25 mouse cellular contexts compared by ENCODE assay signal in genomic region chr3:144078198-144078935, GRCm38 (mm10).
DNase-seq lines count a peak whose midpoint lies in the region; ATAC-seq and TF ChIP-seq lines count a peak whose summit lies in the region.
"Had no signal": no experiment of that assay in that cellular context is flagged by ENCODE, and none has a peak within 500 bp of the region (broad histone marks: within the 10 kb centered on the region; RNA-seq: fewer than 3 reads in every experiment).

No protein-coding gene starts in this region.

- WGBS in heart, embryonic 10.5 days = 69% methylated on average over 13 of the region's 13 CpGs
- 73% methylated on average over 13 of the region's 13 CpGs for WGBS in hindbrain, embryonic 11.5 days

- TF ChIP-seq RAD21 in MEL (IDR thresholded peaks at IDR 0.05; ENCODE audit: low read depth, low read length) = no peak

- no peaks in the 10 kb centered on the region for H3K27me3 ChIP-seq in heart, embryonic 10.5 days (ENCODE audit: insufficient read depth, poor library complexity, severe bottlenecking)
- H3K27me3 ChIP-seq in MEL (ENCODE audit: control insufficient read depth in 1 of 2, insufficient read depth in 2 of 2, low read length in 2 of 2) = no peaks in the 10 kb centered on the region
- no peaks in the 10 kb centered on the region for H3K27me3 ChIP-seq in hindbrain, embryonic 11.5 days (ENCODE audit: control insufficient read depth, insufficient read depth, low read length)
- H3K27me3 ChIP-seq: embryonic facial prominence, embryonic 13.5 days; embryonic facial prominence, embryonic 15.5 days; forebrain, embryonic 13.5 days; forebrain, embryonic 15.5 days had no signal

- no peaks in the 10 kb centered on the region for H3K79me2 ChIP-seq in MEL (ENCODE audit: control insufficient read depth, insufficient read depth, low read length, poor library complexity)

- TF ChIP-seq EP300 in MEL (IDR thresholded peaks at IDR 0.05; ENCODE audit: low read depth in 1 of 2, low read length in 2 of 2) = no peak

- H3K27ac ChIP-seq in heart, embryonic 10.5 days = no peak overlapping the region
- H3K27ac ChIP-seq in MEL (ENCODE audit: control insufficient read depth, low read depth, low read length) = no peak overlapping the region
- H3K27ac ChIP-seq in hindbrain, embryonic 11.5 days (ENCODE audit: low read depth, low read length) = no peak overlapping the region
- H3K27ac ChIP-seq: embryonic facial prominence, embryonic 13.5 days; embryonic facial prominence, embryonic 15.5 days; forebrain, embryonic 13.5 days; forebrain, embryonic 15.5 days had no signal

- DNase-seq in heart, embryonic 10.5 days (ENCODE audit: low spot score) = peak; percentile 53
- no peak for DNase-seq in heart, adult 11 months
- DNase-seq in MEL (ENCODE audit: low read depth, low spot score) (no peak), adipocyte (ENCODE audit: low spot score) (no peak)
- DNase-seq in hindbrain, embryonic 11.5 days (ENCODE audit: low spot score) = no peak
- DNase-seq in T-cell, adult 2 months (ENCODE audit: low spot score) = no peak
- DNase-seq: adrenal gland, adult 8-10 months; adrenal gland, postnatal 14 days; adrenal gland, postnatal 36 days; B cell, adult 2 months; cerebellum, adult 11 months; cerebellum, adult 18-20 months; cerebellum, adult 8-10 months; cerebellum, adult 9-11 months; cerebellum, postnatal 14 days; cerebellum, postnatal 36 days; embryo, embryonic 11 days; forebrain, postnatal 0 days had no signal

- ATAC-seq in CD4-positive, CD25-positive, alpha-beta regulatory T cell, adult 4 months = peak; percentile 43
- ATAC-seq in hindbrain, embryonic 11.5 days (ENCODE audit: low FRiP score) = no peak
- ATAC-seq: forebrain, embryonic 13.5 days; forebrain, embryonic 15.5 days; forebrain, postnatal 0 days had no signal

- no peak for TF ChIP-seq POLR2A in MEL (IDR thresholded peaks at IDR 0.05; ENCODE audit: control insufficient read depth in 1 of 2, insufficient read depth in 1 of 2, low read depth in 1 of 2, low read length in 2 of 2, poor library complexity in 1 of 2)

- no peaks in the 10 kb centered on the region for H3K4me1 ChIP-seq in heart, embryonic 10.5 days
- no peaks in the 10 kb centered on the region for H3K4me1 ChIP-seq in MEL (ENCODE audit: control insufficient read depth in 1 of 2, insufficient read depth in 2 of 2, low read length in 2 of 2)
- no peaks in the 10 kb centered on the region for H3K4me1 ChIP-seq in hindbrain, embryonic 11.5 days (replicated peaks; ENCODE audit: control insufficient read depth, insufficient read depth, low read length)
- H3K4me1 ChIP-seq: embryonic facial prominence, embryonic 13.5 days; embryonic facial prominence, embryonic 15.5 days; forebrain, embryonic 13.5 days; forebrain, embryonic 15.5 days had no signal

- H3K36me3 ChIP-seq in heart, embryonic 10.5 days = no peaks in the 10 kb centered on the region
- no peaks in the 10 kb centered on the region for H3K36me3 ChIP-seq in MEL (ENCODE audit: control insufficient read depth in 1 of 2, insufficient read depth in 2 of 2, low read length in 2 of 2)
- H3K36me3 ChIP-seq in hindbrain, embryonic 11.5 days (ENCODE audit: control insufficient read depth, insufficient read depth, low read length) = no peaks in the 10 kb centered on the region
- H3K36me3 ChIP-seq: embryonic facial prominence, embryonic 13.5 days; embryonic facial prominence, embryonic 15.5 days; forebrain, embryonic 15.5 days; G1E had no signal

- H3K9me3 ChIP-seq in heart, embryonic 10.5 days = no peaks in the 10 kb centered on the region
- H3K9me3 ChIP-seq in MEL (replicated peaks; ENCODE audit: insufficient read depth, low read length) = no peaks in the 10 kb centered on the region
- H3K9me3 ChIP-seq in hindbrain, embryonic 11.5 days (ENCODE audit: control insufficient read depth, low read length) = no peaks in the 10 kb centered on the region
- H3K9me3 ChIP-seq: embryonic facial prominence, embryonic 13.5 days; embryonic facial prominence, embryonic 15.5 days; forebrain, embryonic 13.5 days; forebrain, embryonic 15.5 days; G1E had no signal

- no peak overlapping the region for H3K4me2 ChIP-seq in hindbrain, embryonic 11.5 days (replicated peaks; ENCODE audit: low read depth, low read length)
- H3K4me2 ChIP-seq: embryonic facial prominence, embryonic 13.5 days; embryonic facial prominence, embryonic 15.5 days; forebrain, embryonic 13.5 days; forebrain, embryonic 15.5 days had no signal

- H3K4me3 ChIP-seq in heart, embryonic 10.5 days = no peak overlapping the region
- H3K4me3 ChIP-seq in MEL (ENCODE audit: control insufficient read depth in 1 of 2, insufficient read depth in 1 of 2, low read depth in 2 of 2, low read length in 2 of 2) = no peak overlapping the region
- no peak overlapping the region for H3K4me3 ChIP-seq in hindbrain, embryonic 11.5 days (ENCODE audit: low read depth, low read length)
- H3K4me3 ChIP-seq: embryonic facial prominence, embryonic 13.5 days; embryonic facial prominence, embryonic 15.5 days; erythroblast, embryonic 14.5 days; forebrain, embryonic 13.5 days; forebrain, embryonic 15.5 days had no signal

- no peak for TF ChIP-seq CTCF in MEL (IDR thresholded peaks at IDR 0.05 in 2 of 3, conservative IDR thresholded peaks at IDR 0.05 in 1 of 3; ENCODE audit: control insufficient read depth in 1 of 3, insufficient read depth in 1 of 3, low read depth in 2 of 3, low read length in 3 of 3, poor library complexity in 1 of 3, severe bottlenecking in 1 of 3)

- no peak overlapping the region for H3K9ac ChIP-seq in MEL (ENCODE audit: control insufficient read depth, low read depth, low read length, poor library complexity, severe bottlenecking)
- no peak overlapping the region for H3K9ac ChIP-seq in hindbrain, embryonic 11.5 days (ENCODE audit: low read depth, low read length)
- H3K9ac ChIP-seq: embryonic facial prominence, embryonic 13.5 days; embryonic facial prominence, embryonic 15.5 days; forebrain, embryonic 13.5 days; forebrain, embryonic 15.5 days; forebrain, postnatal 0 days had no signal

TF ChIP-seq in MEL, 35 proteins besides CTCF, POLR2A, EP300 and RAD21:
- TF ChIP-seq POLR2AphosphoS2 (IDR thresholded peaks at IDR 0.05; ENCODE audit: low read length) (no peak), UBTF (IDR thresholded peaks at IDR 0.05; ENCODE audit: borderline replicate concordance, insufficient read depth, low read depth, low read length) (no peak), USF1 (IDR thresholded peaks at IDR 0.05; ENCODE audit: low read depth, low read length) (0 out of 2 replicates have a peak, but pooled peaks have one; percentile 12), ZMIZ1 (IDR thresholded peaks at IDR 0.05; ENCODE audit: low read depth, low read length) (no peak)
